Mouse (Mus musculus): ENCODE data around the gene Wfdc18.

DNA sequence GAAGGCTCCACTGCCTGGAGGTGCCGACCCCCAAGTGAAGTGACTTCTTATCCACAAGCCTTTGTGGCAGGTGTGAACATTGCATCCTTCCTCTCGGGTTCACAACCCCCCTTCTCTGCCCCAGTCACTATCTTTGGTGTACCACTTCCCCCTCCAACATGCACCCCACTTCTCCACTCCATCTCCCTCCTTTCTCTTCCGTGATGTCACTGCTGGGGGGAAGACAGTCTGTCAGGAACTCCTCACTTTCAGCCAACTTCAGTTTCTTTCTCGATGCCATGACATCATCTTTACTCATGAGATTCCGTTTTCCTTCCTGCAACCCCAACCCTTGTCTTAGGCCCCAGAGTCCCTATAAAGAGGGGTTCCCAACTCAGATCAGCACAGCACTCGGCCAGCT lies 46.6 kb upstream of the Wfdc18 start, which contains the start of gene Ccl4:
- TF ChIP-seq MAFK (IDR thresholded peaks at IDR 0.05; ENCODE audit: borderline replicate concordance, low read depth, low read length) (no peak), MXI1 (IDR thresholded peaks at IDR 0.05; ENCODE audit: low read depth, low read length) (no peak), JUND (IDR thresholded peaks at IDR 0.05; ENCODE audit: low read depth, low read length) (no peak), POLR2A (IDR thresholded peaks at IDR 0.05; ENCODE audit: control insufficient read depth in 1 of 2, insufficient read depth in 1 of 2, low read depth in 1 of 2, low read length in 2 of 2, poor library complexity in 1 of 2) (no peak), TCF12 (IDR thresholded peaks at IDR 0.05; ENCODE audit: low read depth, low read length) (no peak), USF1 (IDR thresholded peaks at IDR 0.05; ENCODE audit: low read depth, low read length) (no peak), CTCF (IDR thresholded peaks at IDR 0.05 in 2 of 3, conservative IDR thresholded peaks at IDR 0.05 in 1 of 3; ENCODE audit: control insufficient read depth in 1 of 3, insufficient read depth in 1 of 3, low read depth in 2 of 3, low read length in 3 of 3, poor library complexity in 1 of 3, severe bottlenecking in 1 of 3) (no peak), EP300 (IDR thresholded peaks at IDR 0.05; ENCODE audit: low read depth in 1 of 2, low read length in 2 of 2) (no peak), ETS1 (IDR thresholded peaks at IDR 0.05; ENCODE audit: low read depth, low read length) (no peak), ZMIZ1 (IDR thresholded peaks at IDR 0.05; ENCODE audit: low read depth, low read length) (no peak), MAX (IDR thresholded peaks at IDR 0.05; ENCODE audit: low read length) (no peak), MYC (IDR thresholded peaks at IDR 0.05; ENCODE audit: low read depth, low read length) (no peak), GATA1 (IDR thresholded peaks at IDR 0.05; ENCODE audit: low read depth, low read length) (no peak), HCFC1 (IDR thresholded peaks at IDR 0.05; ENCODE audit: low read depth, low read length) (no peak)

Data from MEL (cell line).